Mouse (Mus musculus) spleen, adult 2 months (tissue): Measurements from ENCODE around the gene Gtpbp1.

Source experiments
- CTCF ChIP-seq: fragments of 200-500 bp; IDR thresholded peaks from 2 replicates; pipeline ENCODE4 v1.5.1; 2011; ENCODE audit warnings: mild to moderate bottlenecking, inconsistent platforms; ENCODE audit not compliant: insufficient read depth, insufficient read length, insufficient replicate concordance; ENCODE audit errors: extremely low read depth
- POLR2A ChIP-seq: fragments of 200-500 bp; IDR thresholded peaks from 2 replicates; pipeline ENCODE4 v1.6.1; 2011; ENCODE audit warnings: low read depth, low read length, inconsistent platforms

DNA sequence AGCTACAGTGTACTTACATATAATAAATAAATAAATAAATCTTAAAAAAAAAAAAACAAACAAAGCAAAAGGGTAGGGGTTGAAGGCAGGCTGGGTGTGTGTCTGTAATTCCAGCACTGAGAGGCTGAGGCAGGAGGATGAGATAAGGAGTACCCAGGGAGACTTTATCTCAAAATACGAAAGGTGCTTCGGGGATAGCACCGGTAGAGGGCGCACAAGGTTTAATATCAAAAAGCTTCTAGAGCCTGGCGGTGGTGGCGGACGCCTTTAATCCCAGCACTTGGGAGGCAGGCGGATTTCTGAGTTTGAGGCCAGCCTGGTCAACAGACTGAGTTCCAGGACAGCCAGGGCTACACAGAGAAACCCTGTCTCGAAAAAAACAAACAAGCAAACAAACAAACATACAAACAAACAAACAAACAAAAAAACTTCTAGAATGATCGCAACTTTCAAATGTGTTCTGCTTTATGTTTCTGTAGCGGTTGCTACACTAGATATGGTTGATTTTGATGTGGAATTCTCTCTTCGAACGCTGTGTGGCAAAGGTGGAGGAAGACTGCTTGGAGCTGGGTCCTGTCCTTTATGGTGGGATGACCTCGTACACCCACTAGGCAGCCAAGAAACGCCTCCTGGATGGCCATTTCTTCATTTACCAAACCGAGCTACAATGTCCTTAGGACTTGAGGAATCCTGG is 32.7 kb upstream of the Gtpbp1 start:
- no peak for TF ChIP-seq POLR2A
- peak; percentile 40; the same call in 1 of the 2 replicates for TF ChIP-seq CTCF
